Mouse (Mus musculus) cerebellum, adult 9-11 months (tissue): ENCODE results near the gene Glb1.
"Not testable (repeated sequence)": the region's sequence is repeated elsewhere in the genome, so short reads cannot be mapped to it uniquely, and the experiment has no call there.

ENCODE experiments used
- DNase-seq: peaks from one replicate; pipeline ENCODE4 v3.0.0; 2022

Glb1 gene

GRCm38 (mm10) chr9:114506564-114506963 lies 105.7 kb downstream of the Glb1 start:
- no peak for DNase-seq

GRCm38 (mm10) chr9:114507421-114507820 lies 106.5 kb downstream of the Glb1 start:
- no peak for DNase-seq

GRCm38 (mm10) chr9:114509785-114510184 lies 108.9 kb downstream of the Glb1 start:
- DNase-seq: no peak

GRCm38 (mm10) chr9:114512831-114513230 lies 112.0 kb downstream of the Glb1 start:
- no peak for DNase-seq

GRCm38 (mm10) chr9:114515364-114515763 lies 114.5 kb downstream of the Glb1 start, which contains the start of gene C130032M10Rik:
Gene C130032M10Rik, plus strand, starts transcription at chr9:114515697.
- DNase-seq: no peak

- no peak for DNase-seq
Observed at GRCm38 (mm10) chr9:114517924-114518497, 117.1 kb downstream of the Glb1 start.

- DNase-seq: no peak
Observed at GRCm38 (mm10) chr9:114518812-114519477, 118.1 kb downstream of the Glb1 start.

- DNase-seq: not testable (repeated sequence)
Observed at GRCm38 (mm10) chr9:114520529-114520928, 119.7 kb downstream of the Glb1 start.

GRCm38 (mm10) chr9:114522041-114522440 lies 121.2 kb downstream of the Glb1 start:
- DNase-seq: no peak

GRCm38 (mm10) chr9:114522501-114522900 lies 121.6 kb downstream of the Glb1 start:
- no peak for DNase-seq
